Mouse (Mus musculus): ENCODE data around the gene Krt15.

DNA sequence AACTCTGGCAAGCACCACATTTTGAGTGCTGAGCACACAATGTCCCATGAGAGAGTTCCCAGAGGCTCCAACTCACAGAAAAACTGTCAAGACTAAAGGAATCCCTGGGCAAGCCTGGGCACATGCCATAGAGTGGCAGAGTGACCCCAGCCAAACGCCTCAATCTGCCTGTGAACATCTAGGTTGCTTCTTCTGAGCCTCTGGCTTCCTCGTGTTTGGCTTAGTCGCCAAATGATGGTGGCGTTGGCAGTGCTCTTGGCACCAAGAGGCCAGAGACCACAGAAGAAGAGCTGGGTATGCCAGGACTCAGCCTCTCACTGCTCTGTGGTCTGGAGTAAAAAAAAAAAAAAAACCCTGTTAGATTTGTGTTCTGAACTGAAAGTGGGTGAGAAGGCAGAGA, 35.3 kb downstream of the Krt15 start:
- TF ChIP-seq CTCF (IDR thresholded peaks at IDR 0.05; ENCODE audit: control insufficient read depth, insufficient read depth, insufficient replicate concordance, low read depth, low read length) (no peak), POLR2A (IDR thresholded peaks at IDR 0.05; ENCODE audit: control insufficient read depth, low read depth, low read length) (no peak)

Measured in testis, adult 2 months (tissue).